Mouse (Mus musculus): Measurements from ENCODE around the gene Snrnp200. TPM values are rescaled to one million over a fixed set of nuclear protein-coding genes. Genes with fewer than 3 reads are reported as not detected.
A peak's percentile ranks its signal among the peaks of the same experiment; 100 is the strongest.
"Not testable (repeated sequence)": the region's sequence is repeated elsewhere in the genome, so short reads cannot be mapped to it uniquely, and the experiment has no call there.

Gene Snrnp200
- 10 to 100 TPM; 48.9 to 54.3 (median 50.6) TPM for total RNA-seq (2022)

GRCm38 (mm10) chr2:127207547-127208451, at the start of gene Snrnp200, which contains the start of gene 1810024B03Rik:
Gene Snrnp200 (plus strand): TSS chr2:127208386.
Gene 1810024B03Rik (minus strand): TSS chr2:127208280.
- peak; percentile 87 to 89 for DNase-seq (ENCODE audit: low spot score in 2 of 2)

GRCm38 (mm10) chr2:127165675-127166074, 42.5 kb upstream of the Snrnp200 start:
- no peak for DNase-seq (ENCODE audit: low spot score in 2 of 2)

- DNase-seq (ENCODE audit: low spot score in 2 of 2), result not testable (repeated sequence)
Measured at GRCm38 (mm10) chr2:127166261-127166660, 41.9 kb upstream of the Snrnp200 start.

GRCm38 (mm10) chr2:127182598-127183381, 25.4 kb upstream of the Snrnp200 start:
- DNase-seq (ENCODE audit: low spot score in 2 of 2), result peak; percentile 56 to 72

- no peak for DNase-seq (ENCODE audit: low spot score in 2 of 2)
Measured at GRCm38 (mm10) chr2:127189574-127189973, 18.6 kb upstream of the Snrnp200 start.

GRCm38 (mm10) chr2:127204932-127205331, 3.3 kb upstream of the Snrnp200 start:
- peak in 1 of 2 experiments; percentile 8 for DNase-seq (ENCODE audit: low spot score in 2 of 2)

GRCm38 (mm10) chr2:127205936-127206335, 2.2 kb upstream of the Snrnp200 start:
- not testable (repeated sequence) for DNase-seq (ENCODE audit: low spot score in 2 of 2)

- DNase-seq (ENCODE audit: low spot score in 2 of 2), result no peak
Measured at GRCm38 (mm10) chr2:127206916-127207315, 1.3 kb upstream of the Snrnp200 start.

- DNase-seq (ENCODE audit: low spot score in 2 of 2), result no peak
Measured at GRCm38 (mm10) chr2:127208452-127208769, 225 bp downstream of the Snrnp200 start.

- no peak for DNase-seq (ENCODE audit: low spot score in 2 of 2)
Measured at GRCm38 (mm10) chr2:127210701-127211100, 2.5 kb downstream of the Snrnp200 start.

GRCm38 (mm10) chr2:127217746-127218145, 9.6 kb downstream of the Snrnp200 start:
- DNase-seq (ENCODE audit: low spot score in 2 of 2), result no peak

- DNase-seq (ENCODE audit: low spot score in 2 of 2), result no peak
Measured at GRCm38 (mm10) chr2:127225261-127225660, 17.1 kb downstream of the Snrnp200 start.

GRCm38 (mm10) chr2:127237897-127238610, 29.9 kb downstream of the Snrnp200 start:
- no peak for DNase-seq (ENCODE audit: low spot score in 2 of 2)

- no peak for DNase-seq (ENCODE audit: low spot score in 2 of 2)
Measured at GRCm38 (mm10) chr2:127240065-127240464, 31.9 kb downstream of the Snrnp200 start.

- DNase-seq (ENCODE audit: low spot score in 2 of 2), result peak; percentile 97 to 98
Measured at GRCm38 (mm10) chr2:127247592-127248333, 39.6 kb downstream of the Snrnp200 start, which contains the start of the genes Ciao1 and Tmem127. Gene Ciao1 (minus strand): TSS chr2:127247816. Gene Tmem127 (plus strand): TSS chr2:127247908.

- DNase-seq (ENCODE audit: low spot score in 2 of 2), result peak; percentile 11 to 38
Measured at GRCm38 (mm10) chr2:127248334-127249004, 40.3 kb downstream of the Snrnp200 start.

- peak; percentile 14 to 34 for DNase-seq (ENCODE audit: low spot score in 2 of 2)
Measured at GRCm38 (mm10) chr2:127250291-127251008, 42.3 kb downstream of the Snrnp200 start.

- DNase-seq (ENCODE audit: low spot score in 2 of 2), result peak in 1 of 2 experiments; percentile 6
Measured at GRCm38 (mm10) chr2:127251457-127251856, 43.3 kb downstream of the Snrnp200 start.

GRCm38 (mm10) chr2:127251880-127252527, 43.8 kb downstream of the Snrnp200 start:
- DNase-seq (ENCODE audit: low spot score in 2 of 2), result peak; percentile 29 to 38

Data from gastrocnemius, adult 8-10 months (tissue).